Mouse (Mus musculus) CH12.LX (cell line): ENCODE data around the gene Ccdc120.

Experiments
- BHLHE40 ChIP-seq: IDR thresholded peaks from 2 replicates; pipeline ENCODE4 v1.6.1; 2011; ENCODE audit warnings: mild to moderate bottlenecking, low read depth, low read length, improper control_type of control experiment
- CTCF ChIP-seq, 2 experiments: IDR thresholded peaks in 1 of 2; conservative IDR thresholded peaks in 1 of 2; 2 replicates each; pipeline ENCODE4 v1.5.1; 2011 to 2012; ENCODE audit warnings: low read depth in 2 of 2, low read length in 2 of 2, improper control_type of control experiment in 1 of 2, inconsistent platforms in 1 of 2, mild to moderate bottlenecking in 1 of 2, moderate library complexity in 1 of 2
- E2F4 ChIP-seq: IDR thresholded peaks from 2 replicates; pipeline ENCODE4 v1.6.1; 2011; ENCODE audit warnings: low read depth, low read length, improper control_type of control experiment; ENCODE audit not compliant: insufficient replicate concordance
- ELF1 ChIP-seq: IDR thresholded peaks from 2 replicates; pipeline ENCODE4 v1.6.1; 2014; ENCODE audit warnings: low read depth, mild to moderate bottlenecking, inconsistent platforms, low read length, improper control_type of control experiment
- EP300 ChIP-seq: IDR thresholded peaks from 2 replicates; pipeline ENCODE4 v1.6.1; 2011; ENCODE audit warnings: low read length, improper control_type of control experiment
- KAT2A ChIP-seq: IDR thresholded peaks from 2 replicates; pipeline ENCODE4 v1.6.1; 2012; ENCODE audit warnings: low read length, improper control_type of control experiment, inconsistent platforms; ENCODE audit not compliant: insufficient replicate concordance
- NELFE ChIP-seq: IDR thresholded peaks from 2 replicates; pipeline ENCODE4 v1.6.1; 2011; ENCODE audit warnings: low read depth, low read length, improper control_type of control experiment
- POLR2A ChIP-seq: IDR thresholded peaks from 2 replicates; pipeline ENCODE4 v1.6.1; 2011; ENCODE audit warnings: low read depth, mild to moderate bottlenecking, improper control_type of control experiment, low read length
- TCF12 ChIP-seq: IDR thresholded peaks from 2 replicates; pipeline ENCODE4 v1.6.1; 2014; ENCODE audit warnings: low read depth, mild to moderate bottlenecking, inconsistent platforms, low read length, improper control_type of control experiment
- USF1 ChIP-seq: IDR thresholded peaks from 2 replicates; pipeline ENCODE4 v1.6.1; 2014; ENCODE audit warnings: low read depth, mild to moderate bottlenecking, inconsistent platforms, low read length, improper control_type of control experiment
- USF2 ChIP-seq: conservative IDR thresholded peaks from 2 replicates; pipeline ENCODE4 v1.6.1; 2011; ENCODE audit warnings: low read depth, low read length, improper control_type of control experiment
- ZC3H11A ChIP-seq: IDR thresholded peaks from 2 replicates; pipeline ENCODE4 v1.6.1; 2012; ENCODE audit warnings: low read depth, mild to moderate bottlenecking, inconsistent platforms, low read length, improper control_type of control experiment

DNA sequence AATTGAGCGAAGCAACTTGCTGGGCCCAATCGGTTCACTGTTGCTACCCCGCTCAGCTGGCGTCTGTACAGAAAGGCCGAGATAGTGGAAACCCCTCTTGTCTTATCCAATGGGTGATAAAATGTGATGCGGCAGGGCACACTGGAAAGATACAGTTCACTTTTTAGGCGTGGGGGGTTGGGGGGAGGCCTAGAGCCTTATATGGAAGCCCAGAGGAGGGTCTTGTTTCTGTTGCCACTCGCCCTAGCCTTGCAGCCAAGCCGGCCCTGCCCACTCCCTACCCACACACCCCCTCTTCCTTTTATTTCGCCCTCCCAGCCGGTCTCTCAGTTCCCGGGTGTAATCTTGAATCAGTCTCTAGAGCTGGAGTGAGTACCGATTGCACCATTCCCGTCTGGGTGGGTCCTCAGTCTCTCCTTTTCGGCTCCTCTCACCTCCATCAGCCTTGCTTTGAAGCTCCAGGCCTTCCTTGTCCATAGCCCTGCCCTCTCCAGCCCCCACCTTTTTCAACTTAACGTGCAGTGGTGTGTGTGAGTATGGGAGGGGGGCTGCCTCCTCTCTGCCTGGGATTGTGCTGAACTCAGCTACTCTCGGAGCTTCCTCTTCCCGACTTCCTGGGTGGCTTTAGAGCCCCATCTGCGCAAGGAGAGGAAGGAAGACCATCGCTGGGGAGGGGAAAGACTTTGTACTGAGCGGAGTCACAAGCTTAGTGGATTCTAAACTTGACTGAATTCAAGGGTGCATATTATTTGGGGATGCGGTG lies 13.1 kb upstream of the Ccdc120 start:
- TF ChIP-seq ELF1 = no peak
- no peak for TF ChIP-seq CTCF (conservative IDR thresholded peaks at IDR 0.05 in 1 of 2, IDR thresholded peaks at IDR 0.05 in 1 of 2; ENCODE audit: low read depth in 2 of 2, low read length in 2 of 2)
- no peak for TF ChIP-seq USF2
- no peak for TF ChIP-seq EP300
- no peak for TF ChIP-seq ZC3H11A
- TF ChIP-seq KAT2A = no peak
- TF ChIP-seq POLR2A = no peak
- TF ChIP-seq USF1 = no peak
- TF ChIP-seq NELFE = no peak
- TF ChIP-seq E2F4 = no peak
- TF ChIP-seq TCF12 = no peak
- TF ChIP-seq BHLHE40 = no peak
